Mouse (Mus musculus) liver, embryonic 14.5 days (tissue): ENCODE measurements around the gene Robo1.

ENCODE experiments used
- CTCF ChIP-seq: IDR thresholded peaks from 2 replicates; pipeline ENCODE4 v1.5.1; 2016; ENCODE audit warnings: antibody characterized with exemption, low read depth, control low read depth
- EP300 ChIP-seq: IDR thresholded peaks from 2 replicates; pipeline ENCODE4 v1.6.1; 2016; ENCODE audit warnings: antibody characterized with exemption, low read depth

DNA sequence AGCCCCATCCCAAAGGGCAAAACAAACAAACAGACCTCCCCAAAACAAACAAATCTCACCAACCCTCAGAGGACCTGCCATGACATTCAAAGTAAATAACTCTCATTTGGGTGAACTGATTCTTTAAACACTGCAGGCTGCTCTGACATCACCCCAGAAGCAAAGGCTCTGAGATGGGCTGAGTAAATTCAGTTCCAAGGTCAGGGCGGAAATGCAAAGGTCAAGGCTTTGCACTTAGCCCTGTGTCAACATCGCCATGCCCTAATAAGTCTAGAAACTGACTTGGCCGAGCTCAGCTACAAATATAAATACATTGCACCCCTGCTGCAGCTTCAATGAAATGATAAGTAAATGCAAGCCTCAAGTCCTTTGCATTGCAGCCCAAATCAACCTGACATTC, 379.5 kb downstream of the Robo1 start:
- no peak for TF ChIP-seq CTCF
- no peak for TF ChIP-seq EP300
